Mouse (Mus musculus) forebrain, embryonic 14.5 days (tissue): ENCODE data around the gene Rnf220. TPM values are rescaled to one million over a fixed set of nuclear protein-coding genes. Genes with fewer than 3 reads are reported as not detected.

Experiments used
- ATAC-seq: fragments of 200-750 bp; cut with Nextera tagmentation; 2 replicates; pipeline ENCODE4 v1.8.0; 2017; ENCODE audit warnings: mild to moderate bottlenecking, moderate library complexity
- DNase-seq: peaks from one replicate; pipeline ENCODE4 v3.0.0-alpha.2; 2015; ENCODE audit warnings: low spot score
- H3K27ac ChIP-seq: fragments of 300-500 bp; sonication (generic); 2 replicates; pipeline ENCODE4 v1.5.1; 2014; ENCODE audit warnings: low read depth, mild to moderate bottlenecking, control low read depth, low read length, moderate library complexity
- H3K27me3 ChIP-seq: fragments of 300-500 bp; sonication (generic); replicated peaks from 2 replicates; pipeline ENCODE4 v1.6.1; 2014; ENCODE audit warnings: low read length, control low read depth, mixed read lengths; ENCODE audit not compliant: control insufficient read depth, insufficient read depth
- H3K36me3 ChIP-seq: fragments of 300-500 bp; sonication (generic); 2 replicates; pipeline ENCODE4 v1.6.1; 2014; ENCODE audit warnings: low read length, control low read depth; ENCODE audit not compliant: control insufficient read depth, insufficient read depth
- H3K4me1 ChIP-seq: fragments of 300-500 bp; sonication (generic); 2 replicates; pipeline ENCODE4 v1.6.1; 2014; ENCODE audit warnings: antibody characterized with exemption, low read length, control low read depth; ENCODE audit not compliant: control insufficient read depth, insufficient read depth
- H3K4me2 ChIP-seq: fragments of 300-500 bp; sonication (generic); 2 replicates; pipeline ENCODE4 v1.6.1; 2014; ENCODE audit warnings: mild to moderate bottlenecking, control low read depth, low read length
- H3K4me3 ChIP-seq: fragments of 300-500 bp; sonication (generic); 2 replicates; pipeline ENCODE4 v1.5.1; 2014; ENCODE audit warnings: low read depth, low read length, control low read depth
- H3K9ac ChIP-seq: fragments of 300-500 bp; sonication (generic); 2 replicates; pipeline ENCODE4 v1.6.1; 2014; ENCODE audit warnings: mild to moderate bottlenecking, low read length, control low read depth, moderate library complexity
- H3K9me3 ChIP-seq: fragments of 300-500 bp; sonication (generic); replicated peaks from 2 replicates; pipeline ENCODE4 v1.6.1; 2016; ENCODE audit warnings: low read length, control low read depth, mixed read lengths; ENCODE audit not compliant: control insufficient read depth
- WGBS: fragments of 180-500 bp; shearing (Covaris S2); extraction: QIAGEN DNeasy Blood & Tissue Kit; methylation state at CpG from one replicate; pipeline ENCODE4 v1.1.7; 2014; 5-methylcytosine and 5-hydroxymethylcytosine counted together
- polyA plus RNA-seq: library from polyadenylated mRNA; unstranded; fragments of >200 nt; fragmentation: Nextera tagmentation; extraction: Ambion mirVana; gene quantifications from 2 replicates; pipeline ENCODE4 v1.2.1, GENCODE M21; 2014

The Rnf220 gene
- polyA plus RNA-seq, 1 experiment from 2014 or later, result 84.3 TPM

DNA sequence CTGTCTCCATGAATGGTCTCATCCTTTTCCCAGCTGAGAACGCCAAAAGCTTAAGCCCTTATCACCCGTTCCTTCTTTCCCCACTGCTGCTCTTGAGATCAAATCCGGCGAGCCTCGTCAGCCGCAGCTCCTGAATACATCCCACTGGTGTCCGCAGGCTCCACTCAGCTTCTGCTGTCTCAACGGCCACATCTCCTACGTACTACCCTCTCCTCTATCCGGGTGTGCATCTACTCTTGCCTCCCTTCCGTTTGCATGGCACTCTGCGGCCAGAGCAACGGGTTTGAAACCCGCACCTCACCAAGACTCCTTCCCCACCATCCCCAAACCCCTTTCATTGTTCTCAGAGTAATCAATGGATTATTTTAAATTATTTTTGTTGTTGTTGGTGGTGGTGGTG is 58.8 kb downstream of the Rnf220 start:
- no peak overlapping the region for H3K9ac ChIP-seq
- H3K4me2 ChIP-seq, result no peak overlapping the region
- no peaks in the 10 kb centered on the region for H3K4me1 ChIP-seq
- ATAC-seq (no peak), DNase-seq (no peak)
- H3K27me3 ChIP-seq, result peaks cover 3% of the 10 kb centered on the region; the same call in 1 of the 2 replicates
- H3K4me3 ChIP-seq, result no peak overlapping the region
- H3K27ac ChIP-seq, result no peak overlapping the region
- WGBS, result 85% methylated on average over 14 of the region's 14 CpGs
- no peaks in the 10 kb centered on the region for H3K36me3 ChIP-seq
- no peaks in the 10 kb centered on the region for H3K9me3 ChIP-seq

DNA sequence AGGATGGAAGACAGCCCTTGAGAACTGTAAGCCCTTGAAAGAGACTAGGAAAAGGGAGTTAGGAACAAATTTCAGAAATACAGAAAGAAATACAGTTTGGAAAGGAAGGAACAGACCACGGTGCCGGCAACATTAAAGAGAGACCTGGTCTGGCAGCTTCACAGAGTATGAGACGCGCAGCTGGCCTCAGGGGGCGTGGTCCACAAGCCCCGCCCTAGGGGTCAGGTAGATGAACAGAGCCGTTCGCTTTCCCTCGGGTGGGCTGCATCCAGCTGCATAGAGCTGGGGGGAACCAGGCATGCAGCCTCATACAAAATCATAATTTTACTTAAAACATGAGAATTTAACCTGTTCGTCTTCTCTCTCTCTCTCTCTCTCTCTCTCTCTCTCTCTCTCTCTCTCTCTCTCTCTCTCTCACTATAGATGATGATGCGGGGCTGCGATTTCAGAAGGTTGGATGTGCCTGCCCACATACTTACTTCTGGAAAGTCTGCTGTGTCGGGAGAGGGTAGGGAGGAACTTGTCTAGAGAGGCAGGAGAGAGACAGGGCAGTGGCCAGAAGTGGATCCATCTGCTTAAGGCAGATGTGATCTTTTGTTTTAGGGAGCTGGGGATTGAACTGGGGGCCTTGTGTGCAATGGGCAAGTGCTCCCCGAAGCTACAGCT is 59.7 kb downstream of the Rnf220 start:
- Histone ChIP-seq H3K4me3 (no peak overlapping the region), H3K4me2 (no peak overlapping the region), H3K36me3 (no peaks in the 10 kb centered on the region), H3K9ac (no peak overlapping the region), H3K27me3 (peaks cover 3% of the 10 kb centered on the region; the same call in 1 of the 2 replicates), H3K9me3 (no peaks in the 10 kb centered on the region), H3K4me1 (no peaks in the 10 kb centered on the region), H3K27ac (no peak overlapping the region)
- ATAC-seq (no peak), DNase-seq (no peak)
- WGBS, result 29% methylated on average over 14 of the region's 14 CpGs

DNA sequence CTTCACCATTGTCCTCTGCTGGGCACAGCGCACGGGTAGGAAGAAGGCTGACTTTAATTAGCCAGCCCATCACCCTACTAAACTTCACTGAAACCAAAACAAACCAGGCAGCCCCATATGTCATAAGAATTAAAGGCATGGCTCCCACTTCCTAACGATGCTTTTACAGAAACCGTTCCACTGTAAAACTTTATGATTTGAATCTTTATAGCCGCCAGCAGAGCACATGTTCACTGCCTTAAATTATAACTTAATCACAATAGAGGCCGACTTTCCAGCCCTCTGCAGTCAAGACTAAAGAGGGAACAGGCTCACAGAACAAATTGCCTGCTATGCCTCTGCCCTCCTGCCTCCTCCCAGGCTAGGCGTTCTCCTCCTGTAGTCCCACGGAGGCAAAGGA is 62.5 kb downstream of the Rnf220 start:
- H3K36me3 ChIP-seq, result no peaks in the 10 kb centered on the region
- no peaks in the 10 kb centered on the region for H3K4me1 ChIP-seq
- H3K4me3 ChIP-seq, result no peak overlapping the region
- no peak for ATAC-seq
- peaks cover 3% of the 10 kb centered on the region; the same call in 1 of the 2 replicates for H3K27me3 ChIP-seq
- WGBS, result 54% methylated on average over 8 of the region's 8 CpGs
- DNase-seq, result no peak
- H3K27ac ChIP-seq, result no peak overlapping the region
- H3K9ac ChIP-seq, result no peak overlapping the region
- no peaks in the 10 kb centered on the region for H3K9me3 ChIP-seq
- H3K4me2 ChIP-seq, result no peak overlapping the region

DNA sequence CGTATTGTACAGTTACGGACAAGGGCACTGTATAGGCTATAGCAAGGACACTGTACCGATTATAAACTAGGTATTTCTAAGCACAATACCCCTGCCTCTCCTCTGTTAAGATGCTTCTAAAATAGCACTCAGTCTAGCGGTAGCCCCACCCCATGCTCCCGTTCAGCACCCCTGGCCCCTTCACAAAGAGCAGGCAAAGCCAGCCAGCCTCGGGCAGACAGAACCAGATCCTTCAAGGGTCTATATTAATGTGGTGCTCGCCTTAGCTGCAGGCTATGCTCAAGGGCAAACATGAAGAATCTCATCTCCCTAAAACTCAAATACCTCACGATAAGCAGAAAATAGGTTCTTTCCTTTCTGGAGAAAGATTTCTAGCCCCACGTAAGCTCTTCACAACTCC is 67.2 kb downstream of the Rnf220 start:
- WGBS, result 69% methylated on average over 9 of the region's 9 CpGs
- no peaks in the 10 kb centered on the region for H3K27me3 ChIP-seq
- H3K4me2 ChIP-seq, result no peak overlapping the region
- no peak overlapping the region for H3K27ac ChIP-seq
- H3K4me3 ChIP-seq, result no peak overlapping the region
- no peak for DNase-seq
- no peak overlapping the region for H3K9ac ChIP-seq
- H3K9me3 ChIP-seq, result no peaks in the 10 kb centered on the region
- ATAC-seq, result no peak
- H3K36me3 ChIP-seq, result no peaks in the 10 kb centered on the region
- H3K4me1 ChIP-seq, result peaks cover 3% of the 10 kb centered on the region; the same call in 1 of the 2 replicates

DNA sequence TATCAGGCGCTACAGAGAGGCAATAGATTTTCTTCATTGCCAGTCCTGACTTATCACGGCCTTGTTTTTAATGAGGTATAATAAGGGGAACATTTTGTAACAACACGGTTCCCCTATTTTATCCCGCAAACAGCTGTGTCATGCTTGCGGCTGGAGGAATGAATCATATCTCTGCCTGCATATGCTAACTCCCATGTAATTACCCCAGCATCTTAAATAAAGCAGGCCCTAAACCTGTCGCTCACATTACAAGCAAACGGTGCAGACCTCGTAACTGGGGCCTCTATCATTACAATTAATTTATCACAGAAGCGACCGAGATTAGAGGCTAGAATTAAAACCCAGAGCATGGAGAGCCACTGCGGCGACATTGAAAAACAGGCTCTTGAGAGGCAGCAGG is 69.3 kb downstream of the Rnf220 start:
- Histone ChIP-seq H3K9me3 (no peaks in the 10 kb centered on the region), H3K27ac (no peak overlapping the region), H3K36me3 (no peaks in the 10 kb centered on the region), H3K9ac (no peak overlapping the region), H3K27me3 (no peaks in the 10 kb centered on the region), H3K4me1 (peaks cover 3% of the 10 kb centered on the region; the same call in 1 of the 2 replicates), H3K4me2 (no peak overlapping the region), H3K4me3 (no peak overlapping the region)
- ATAC-seq, result no peak
- WGBS, result 49% methylated on average over 12 of the region's 12 CpGs
- peak; percentile 25 for DNase-seq

DNA sequence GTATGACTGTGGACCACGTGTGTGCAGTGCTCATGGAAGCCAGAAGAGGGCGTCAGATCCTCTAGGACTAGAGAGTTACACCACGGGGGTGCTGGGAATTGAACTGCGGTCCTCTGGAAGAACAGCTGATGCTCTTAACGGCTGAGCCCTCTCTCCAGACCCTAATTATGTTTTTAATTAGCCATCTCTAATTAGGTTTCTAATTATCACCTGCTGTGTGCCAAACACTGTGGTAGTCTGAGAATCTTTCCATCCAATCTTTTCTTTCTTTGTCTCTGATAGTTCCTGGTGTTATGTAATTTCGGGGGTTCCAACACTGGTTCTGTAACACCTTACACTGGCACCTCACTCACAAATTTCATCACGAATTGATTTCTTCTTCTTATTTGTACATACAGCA is 75.8 kb downstream of the Rnf220 start:
- ATAC-seq (no peak), DNase-seq (peak; percentile 61)
- Histone ChIP-seq H3K4me2 (no peak overlapping the region), H3K9me3 (no peaks in the 10 kb centered on the region), H3K4me3 (no peak overlapping the region), H3K4me1 (no peaks in the 10 kb centered on the region), H3K27ac (no peak overlapping the region), H3K36me3 (no peaks in the 10 kb centered on the region), H3K27me3 (no peaks in the 10 kb centered on the region), H3K9ac (no peak overlapping the region)
- 53% methylated on average over 7 of the region's 7 CpGs for WGBS

DNA sequence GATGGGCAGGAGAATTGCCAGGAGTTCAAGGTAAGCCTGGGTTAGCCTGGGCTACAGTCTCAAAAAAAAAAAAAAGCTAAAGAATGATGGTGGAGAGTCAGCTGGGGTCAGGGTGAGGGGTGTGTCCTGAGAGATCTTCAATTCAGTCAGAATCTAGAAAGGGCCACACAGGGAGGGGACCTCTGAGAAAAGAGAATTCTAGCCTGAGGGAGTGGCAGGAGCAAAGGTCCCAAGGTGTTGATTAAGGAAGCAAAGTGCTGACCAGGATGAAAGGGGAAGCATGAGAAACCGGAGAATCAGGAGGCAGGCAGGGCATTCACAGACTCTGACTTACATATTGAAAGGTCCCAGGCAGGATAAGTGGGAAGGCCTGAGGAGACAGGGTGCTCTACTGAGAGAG is 80.0 kb downstream of the Rnf220 start:
- H3K27ac ChIP-seq, result no peak overlapping the region
- no peaks in the 10 kb centered on the region for H3K27me3 ChIP-seq
- H3K9ac ChIP-seq, result no peak overlapping the region
- DNase-seq (no peak), ATAC-seq (no peak)
- no peaks in the 10 kb centered on the region for H3K9me3 ChIP-seq
- no peak overlapping the region for H3K4me2 ChIP-seq
- no peaks in the 10 kb centered on the region for H3K36me3 ChIP-seq
- H3K4me1 ChIP-seq, result peaks cover 12% of the 10 kb centered on the region
- H3K4me3 ChIP-seq, result no peak overlapping the region
- WGBS, result 52% methylated on average over 1 of the region's 1 CpGs

DNA sequence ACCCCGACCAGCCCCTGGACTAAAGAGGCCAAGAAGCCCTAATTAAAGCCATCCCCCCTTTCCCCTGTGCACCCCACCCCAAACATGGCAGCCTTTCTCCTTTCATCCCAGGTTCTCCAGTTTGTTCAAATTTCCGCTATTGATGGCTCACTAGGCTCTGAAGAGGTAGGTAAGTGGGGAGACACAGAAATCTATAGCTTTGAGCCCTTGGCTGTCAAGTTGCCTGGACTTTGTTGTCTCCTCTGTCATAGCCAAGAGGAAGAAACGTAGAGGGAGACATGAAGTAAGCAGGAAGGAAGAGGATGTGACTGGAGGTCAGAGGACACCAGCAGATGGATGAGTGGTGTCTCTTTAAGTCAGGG is 86.8 kb downstream of the Rnf220 start:
- Histone ChIP-seq H3K4me2 (no peak overlapping the region), H3K4me3 (no peak overlapping the region), H3K9me3 (no peaks in the 10 kb centered on the region), H3K27me3 (no peaks in the 10 kb centered on the region), H3K9ac (no peak overlapping the region), H3K36me3 (no peaks in the 10 kb centered on the region), H3K4me1 (peaks cover 29% of the 10 kb centered on the region), H3K27ac (no peak overlapping the region)
- no peak for DNase-seq
- no peak for ATAC-seq
- WGBS, result 17% methylated on average over 3 of the region's 3 CpGs

DNA sequence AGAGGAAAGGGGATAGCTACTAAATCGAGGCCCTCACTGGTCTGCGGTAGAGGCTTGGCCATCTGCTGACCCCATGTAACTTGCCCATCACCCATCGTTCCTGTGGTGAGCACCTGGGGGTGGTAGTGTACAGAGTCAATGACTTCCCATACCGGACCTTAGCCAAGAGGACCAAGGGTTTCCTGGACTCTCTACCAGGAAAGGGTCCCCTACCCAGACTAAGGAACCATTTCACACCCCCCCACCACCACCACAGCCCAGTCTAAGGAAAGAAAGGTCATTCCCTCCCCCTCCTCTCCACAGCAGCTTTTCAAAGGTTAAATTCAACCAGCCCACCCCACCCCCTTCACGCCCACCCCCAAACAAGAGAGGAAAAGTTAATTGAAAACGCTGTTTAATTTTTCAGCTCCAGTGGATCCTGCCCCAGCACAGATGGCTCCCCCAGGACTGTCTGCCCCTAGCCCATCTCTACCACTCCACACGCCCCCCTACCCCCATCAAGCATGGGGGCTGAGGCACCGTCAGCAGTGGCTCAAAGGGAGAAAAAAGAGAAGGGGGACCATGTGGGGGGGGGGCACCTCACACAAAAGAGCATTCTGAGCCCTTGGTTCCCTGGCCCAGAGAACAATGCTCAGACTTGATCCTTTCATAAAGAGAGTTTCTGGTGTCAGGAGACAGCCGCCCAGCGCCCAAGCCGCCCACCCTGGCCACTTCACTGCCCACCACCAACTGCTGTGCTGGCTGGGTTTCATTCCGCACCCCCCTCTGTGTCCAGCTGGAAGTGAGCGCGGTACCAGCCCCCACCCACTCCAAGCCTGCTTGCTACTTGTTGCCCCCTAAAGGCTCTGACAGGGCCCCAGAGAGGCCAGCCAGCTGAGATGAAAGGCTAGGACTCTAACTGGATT is 87.5 kb downstream of the Rnf220 start:
- Histone ChIP-seq H3K4me2 (no peak overlapping the region), H3K27ac (no peak overlapping the region), H3K4me3 (no peak overlapping the region), H3K9me3 (no peaks in the 10 kb centered on the region), H3K27me3 (no peaks in the 10 kb centered on the region), H3K9ac (no peak overlapping the region), H3K36me3 (no peaks in the 10 kb centered on the region), H3K4me1 (peaks cover 28% of the 10 kb centered on the region)
- DNase-seq, result no peak
- peak; percentile 38 for ATAC-seq
- 28% methylated on average over 12 of the region's 14 CpGs for WGBS
